Mouse (Mus musculus) CD8-positive naive resting alpha-beta T cell, adult 2 months (primary cell): ENCODE data around the gene Pglyrp1.
"Not testable (repeated sequence)": the region's sequence is repeated elsewhere in the genome, so short reads cannot be mapped to it uniquely, and the experiment has no call there.

Source experiments
- DNase-seq, 2 experiments: peaks; one replicate each; pipeline ENCODE4 v3.0.0; 2022; ENCODE audit warnings: low read depth in 2 of 2, low spot score in 2 of 2

The Pglyrp1 gene

GRCm38 (mm10) chr7:18871031-18871430 is at the start of gene Pglyrp1:
Gene Pglyrp1, plus strand, starts transcription at chr7:18871331.
- not testable (repeated sequence) for DNase-seq

- no peak for DNase-seq
Observed at GRCm38 (mm10) chr7:18821507-18821906, 49.6 kb upstream of the Pglyrp1 start, which contains the start of gene Psg17. Gene Psg17, minus strand, starts transcription at chr7:18821607.

- no peak for DNase-seq
Observed at GRCm38 (mm10) chr7:18827792-18828546, 43.2 kb upstream of the Pglyrp1 start.

- DNase-seq = no peak
Observed at GRCm38 (mm10) chr7:18828592-18828991, 42.5 kb upstream of the Pglyrp1 start.

- no peak for DNase-seq
Observed at GRCm38 (mm10) chr7:18829545-18829944, 41.6 kb upstream of the Pglyrp1 start.

GRCm38 (mm10) chr7:18832298-18832697 is 38.8 kb upstream of the Pglyrp1 start:
- DNase-seq = no peak

- no peak for DNase-seq
Observed at GRCm38 (mm10) chr7:18839865-18840264, 31.3 kb upstream of the Pglyrp1 start, which contains the start of gene Mill2. Gene Mill2, plus strand, starts transcription at chr7:18839966.

GRCm38 (mm10) chr7:18840386-18841173 is 30.6 kb upstream of the Pglyrp1 start:
- peak in 1 of 2 experiments; percentile 28 for DNase-seq

- DNase-seq = no peak
Observed at GRCm38 (mm10) chr7:18841174-18841567, 30.0 kb upstream of the Pglyrp1 start.

GRCm38 (mm10) chr7:18844811-18845210 is 26.3 kb upstream of the Pglyrp1 start:
- no peak for DNase-seq

GRCm38 (mm10) chr7:18848395-18848794 is 22.7 kb upstream of the Pglyrp1 start:
- no peak for DNase-seq

- no peak for DNase-seq
Observed at GRCm38 (mm10) chr7:18858310-18858916, 12.7 kb upstream of the Pglyrp1 start.

- no peak for DNase-seq
Observed at GRCm38 (mm10) chr7:18862801-18863200, 8.3 kb upstream of the Pglyrp1 start.

- DNase-seq = no peak
Observed at GRCm38 (mm10) chr7:18868491-18868890, 2.6 kb upstream of the Pglyrp1 start.

GRCm38 (mm10) chr7:18872014-18872802 is 1.1 kb downstream of the Pglyrp1 start:
- no peak for DNase-seq

- DNase-seq = no peak
Observed at GRCm38 (mm10) chr7:18872816-18873215, 1.7 kb downstream of the Pglyrp1 start.

- peak; percentile 36 to 61 for DNase-seq
Observed at GRCm38 (mm10) chr7:18873253-18873652, 2.1 kb downstream of the Pglyrp1 start.

- DNase-seq = no peak
Observed at GRCm38 (mm10) chr7:18875372-18875771, 4.2 kb downstream of the Pglyrp1 start.

GRCm38 (mm10) chr7:18878691-18879090 is 7.6 kb downstream of the Pglyrp1 start:
- DNase-seq = no peak

- no peak for DNase-seq
Observed at GRCm38 (mm10) chr7:18883991-18884744, 13.0 kb downstream of the Pglyrp1 start.
